ENCODE assay signal across 25 mouse cellular contexts in the genomic region with DNA sequence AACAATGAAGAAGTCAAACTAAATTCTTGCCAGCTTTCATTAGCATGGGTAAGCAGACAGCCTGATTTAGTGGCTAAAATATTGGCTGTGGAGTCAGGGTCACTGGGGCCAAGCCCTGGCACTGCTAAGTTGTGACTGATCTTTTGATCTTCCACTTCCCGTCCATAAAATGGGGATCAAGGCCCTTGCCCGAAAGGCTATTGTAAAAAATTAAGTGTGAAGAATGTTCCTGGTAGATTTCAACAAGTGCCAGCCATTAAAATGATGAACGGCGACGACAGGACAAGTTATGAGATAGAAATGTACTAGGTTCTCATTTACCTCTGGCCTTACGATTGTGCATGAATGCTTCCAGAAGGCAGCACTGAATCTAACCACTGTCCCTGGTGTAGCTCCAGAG. TPM values are rescaled to one million over a fixed set of nuclear protein-coding genes. Genes with fewer than 3 reads are reported as not detected.
DNase-seq lines count a peak whose midpoint lies in the region; ATAC-seq and TF ChIP-seq lines count a peak whose summit lies in the region.
"Had no signal": no experiment of that assay in that cellular context is flagged by ENCODE, and none has a peak within 500 bp of the region (broad histone marks: within the 10 kb centered on the region; RNA-seq: fewer than 3 reads in every experiment).

No protein-coding gene starts in this region.

- no peaks in the 10 kb centered on the region for H3K27me3 ChIP-seq in kidney, adult 2 months (replicated peaks; ENCODE audit: control insufficient read depth, insufficient read depth, low read length)
- H3K27me3 ChIP-seq in limb, embryonic 11.5 days (ENCODE audit: control insufficient read depth, insufficient read depth, low read length), result peaks cover 60% of the 10 kb centered on the region
- H3K27me3 ChIP-seq: embryonic facial prominence, embryonic 12.5 days; forebrain, embryonic 12.5 days; hindbrain, embryonic 15.5 days; liver, embryonic 13.5 days; neural tube, embryonic 13.5 days had no signal

- no peak; the same call in 1 of the 2 replicates for ATAC-seq in limb, embryonic 11.5 days (ENCODE audit: insufficient number of reproducible peaks, low FRiP score, low TSS enrichment, low read depth)
- ATAC-seq: activated CD4-positive, CD25-positive, alpha-beta regulatory T cell, adult 4 months; intestine, embryonic 16.5 days had no signal

- DNase-seq in kidney, adult 2 months, result peak; percentile 9
- DNase-seq in kidney, postnatal 10 days, result no peak
- peak; percentile 16 for DNase-seq in adipocyte (ENCODE audit: low spot score)
- peak; percentile 39 for DNase-seq in embryo, embryonic 11.5 days (ENCODE audit: low read depth, low spot score)
- peak; percentile 83 for DNase-seq in limb, embryonic 11.5 days (ENCODE audit: low spot score)
- DNase-seq in lung, postnatal 4 days, result no peak
- no peak for DNase-seq in liver
- DNase-seq: cerebellum, adult 8-10 months; cerebellum, postnatal 36 days; gastrocnemius, postnatal 36 days; heart, adult 2 months; heart, postnatal 4 days; liver, embryonic 13.5 days; lung, embryonic 14.5 days; midbrain, embryonic 14.5 days; thymus, adult 18-20 months; thymus, postnatal 4 days had no signal

- H3K27ac ChIP-seq in kidney, adult 2 months (ENCODE audit: insufficient read depth, low read depth, low read length), result no peak overlapping the region
- H3K27ac ChIP-seq in limb, embryonic 11.5 days (replicated peaks; ENCODE audit: low read depth, low read length), result no peak overlapping the region
- H3K27ac ChIP-seq: embryonic facial prominence, embryonic 12.5 days; forebrain, embryonic 12.5 days; heart, adult 2 months; hindbrain, embryonic 15.5 days; limb, embryonic 12.5 days; liver, embryonic 13.5 days; neural tube, embryonic 13.5 days had no signal

- no peak overlapping the region for H3K4me2 ChIP-seq in limb, embryonic 11.5 days (ENCODE audit: low read depth, severe bottlenecking)
- H3K4me2 ChIP-seq: embryonic facial prominence, embryonic 12.5 days; forebrain, embryonic 12.5 days; hindbrain, embryonic 15.5 days; limb, embryonic 12.5 days; liver, embryonic 13.5 days; lung, embryonic 14.5 days; neural tube, embryonic 13.5 days had no signal

- no peak for TF ChIP-seq CTCF in kidney, adult 2 months (conservative IDR thresholded peaks at IDR 0.05; ENCODE audit: insufficient read depth, insufficient read length, low read depth, low read length)

- H3K9ac ChIP-seq in limb, embryonic 11.5 days (ENCODE audit: low read length), result no peak overlapping the region
- H3K9ac ChIP-seq: embryonic facial prominence, embryonic 12.5 days; forebrain, embryonic 12.5 days; hindbrain, embryonic 15.5 days; limb, embryonic 12.5 days; liver, embryonic 13.5 days; lung, embryonic 14.5 days; neural tube, embryonic 13.5 days had no signal

- no peak for TF ChIP-seq POLR2A in kidney, adult 2 months (IDR thresholded peaks at IDR 0.05; ENCODE audit: low read depth, low read length)

- 50% methylated on average over 6 of the region's 6 CpGs for WGBS in kidney, adult 2 months
- 9% methylated on average over 6 of the region's 6 CpGs for WGBS in limb, embryonic 11.5 days

- H3K9me3 ChIP-seq in limb, embryonic 11.5 days (ENCODE audit: control insufficient read depth, low read length), result no peaks in the 10 kb centered on the region
- H3K9me3 ChIP-seq: embryonic facial prominence, embryonic 12.5 days; forebrain, embryonic 12.5 days; hindbrain, embryonic 15.5 days; limb, embryonic 12.5 days; liver, embryonic 13.5 days; megakaryocyte, embryonic 14.5 days; neural tube, embryonic 13.5 days had no signal

- H3K4me1 ChIP-seq in kidney, adult 2 months (ENCODE audit: control insufficient read depth, insufficient read depth, low read length), result no peaks in the 10 kb centered on the region
- H3K4me1 ChIP-seq in limb, embryonic 11.5 days (ENCODE audit: control insufficient read depth, insufficient read depth, low read length), result peaks cover 16% of the 10 kb centered on the region; the same call in 1 of the 2 replicates
- H3K4me1 ChIP-seq: embryonic facial prominence, embryonic 12.5 days; forebrain, embryonic 12.5 days; hindbrain, embryonic 15.5 days; liver, embryonic 13.5 days had no signal

- H3K4me3 ChIP-seq in kidney, adult 2 months (ENCODE audit: insufficient read depth, low read depth, low read length), result no peak overlapping the region
- no peak overlapping the region for H3K4me3 ChIP-seq in limb, embryonic 11.5 days (ENCODE audit: low read depth, low read length)
- H3K4me3 ChIP-seq: embryonic facial prominence, embryonic 12.5 days; forebrain, embryonic 12.5 days; heart, adult 2 months; hindbrain, embryonic 15.5 days; limb, embryonic 12.5 days; liver, embryonic 13.5 days; megakaryocyte, embryonic 14.5 days; neural tube, embryonic 13.5 days had no signal

- no peaks in the 10 kb centered on the region for H3K36me3 ChIP-seq in kidney, adult 2 months (ENCODE audit: control insufficient read depth, insufficient read depth, low read length)
- no peaks in the 10 kb centered on the region for H3K36me3 ChIP-seq in limb, embryonic 11.5 days (ENCODE audit: control insufficient read depth, insufficient read depth, low read length)
- H3K36me3 ChIP-seq: embryonic facial prominence, embryonic 12.5 days; forebrain, embryonic 12.5 days; hindbrain, embryonic 15.5 days; limb, embryonic 12.5 days; liver, embryonic 13.5 days; neural tube, embryonic 13.5 days had no signal

RNA-seq across cellular contexts. Expression of gene Tm9sf3, which starts 38.1 kb away (rescaled TPM):
- polyA plus RNA-seq in kidney, adult 2 months (2012; rRNA removed), result 63.2 and 80.6 TPM in 2 replicates
- 132 and 139 TPM in 2 replicates for polyA plus RNA-seq in limb, embryonic 11.5 days (2014; fragmentation: Nextera tagmentation; extraction: Ambion mirVana)

Comparison
In these comparisons a context has a peak if more than half of its experiments do, and no peak if none do; other contexts are left out.
1. DNase-seq: peak in kidney, adult 2 months (single experiment), adipocyte (single experiment), embryo, embryonic 11.5 days (single experiment) and limb, embryonic 11.5 days (single experiment); none in kidney, postnatal 10 days (single experiment), lung, postnatal 4 days (0 of 2) and liver (single experiment).